Mouse (Mus musculus) cerebellum, adult 11-12 months (tissue): ENCODE measurements around the gene Pabpc4.
"Not testable (repeated sequence)": the region's sequence is repeated elsewhere in the genome, so short reads cannot be mapped to it uniquely, and the experiment has no call there.

ENCODE experiments used
- DNase-seq: peaks from one replicate; pipeline ENCODE4 v3.0.0; 2022

Pabpc4 gene

DNA sequence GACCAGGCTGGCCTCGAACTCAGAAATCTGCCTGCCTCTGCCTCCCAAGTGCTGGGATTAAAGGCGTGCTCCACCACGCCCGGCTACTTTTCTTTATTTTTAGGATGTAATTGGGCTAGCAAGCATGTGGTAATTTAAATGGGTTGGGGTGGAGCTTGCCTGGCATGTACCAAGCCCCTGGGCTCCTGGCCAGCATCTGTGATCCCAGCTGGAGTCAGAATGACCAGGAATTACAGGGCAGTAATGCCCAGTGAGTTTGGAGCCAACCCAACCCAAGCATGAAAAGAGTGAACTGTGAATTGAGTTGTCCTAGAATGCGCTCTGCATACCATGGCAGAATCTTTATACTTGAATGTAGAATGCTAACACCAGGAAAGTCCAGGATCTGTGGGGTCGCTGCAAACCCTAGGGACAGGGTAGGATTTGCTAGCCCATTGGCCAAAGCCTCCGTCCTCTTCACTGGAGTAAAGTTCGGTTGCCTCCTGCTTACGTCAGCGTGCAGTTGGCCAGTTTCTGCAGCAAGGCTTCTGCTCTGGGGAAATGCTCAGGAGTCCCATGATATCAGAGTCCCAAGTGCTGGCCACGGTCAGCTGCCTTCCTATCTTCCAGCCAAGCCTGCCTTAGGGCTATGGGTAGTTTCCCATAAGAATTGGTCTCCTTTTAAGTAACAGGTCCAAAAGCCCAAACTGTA, 37.0 kb downstream of the Pabpc4 start:
- DNase-seq = peak; percentile 50

DNA sequence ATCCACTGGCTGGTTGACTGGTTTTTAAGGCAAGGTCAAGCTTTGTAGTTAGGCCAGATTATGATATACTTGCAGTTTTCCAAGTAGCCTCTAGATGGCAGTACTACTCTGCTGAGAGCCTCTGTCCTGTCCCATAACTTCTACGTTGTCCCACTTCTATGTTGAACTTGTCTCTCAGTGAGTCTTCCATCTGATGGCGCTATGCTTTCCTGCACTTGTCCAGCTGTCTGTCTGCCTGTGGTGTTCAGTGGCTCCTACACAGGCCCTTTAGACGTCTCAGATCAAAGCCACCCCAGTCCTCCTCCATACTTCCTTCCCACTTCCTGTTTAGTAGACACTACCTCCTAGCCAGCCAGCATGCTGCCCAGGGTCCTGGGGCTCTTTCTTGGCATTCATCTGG, 43.6 kb downstream of the Pabpc4 start:
- DNase-seq = no peak

DNA sequence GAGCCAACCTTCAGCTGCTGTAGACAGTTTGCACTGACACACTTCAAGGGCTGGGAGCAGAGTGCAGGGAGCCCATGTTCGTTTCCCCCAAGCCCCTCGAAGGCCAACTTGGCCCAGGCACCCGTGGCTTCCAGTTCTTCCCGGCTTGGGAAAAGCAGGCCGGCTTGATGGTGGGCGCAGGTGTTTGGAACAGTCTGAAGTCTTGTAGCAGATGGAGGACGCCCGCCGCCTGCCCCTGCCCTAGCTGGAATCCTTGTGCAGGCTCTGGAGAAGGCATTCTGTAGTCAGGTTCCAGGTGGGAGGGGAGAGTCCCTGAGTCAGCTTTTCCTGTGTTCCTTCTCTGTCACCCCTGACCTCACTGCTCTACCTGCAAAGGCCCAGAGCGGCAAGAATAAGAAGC, 44.8 kb downstream of the Pabpc4 start:
- no peak for DNase-seq

DNA sequence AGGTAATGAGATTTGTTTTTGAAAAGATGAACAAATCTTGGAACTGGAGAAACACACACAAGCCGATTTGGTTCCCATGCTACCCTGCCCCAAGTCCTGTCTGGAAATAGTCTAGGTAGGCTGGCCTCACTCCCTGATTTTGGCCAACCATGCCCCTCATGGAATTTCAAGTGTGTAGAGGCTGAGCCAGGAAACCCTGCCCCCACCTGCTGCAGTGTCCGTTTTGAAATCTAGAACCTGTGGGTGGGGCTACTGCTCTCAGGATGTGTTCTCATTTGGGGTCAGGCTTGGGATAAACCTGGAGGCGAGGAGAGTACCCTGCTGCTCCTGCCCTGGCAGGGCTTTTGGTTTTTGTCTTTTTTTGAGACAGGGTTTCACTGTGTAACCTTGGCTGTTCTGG, 46.1 kb downstream of the Pabpc4 start:
- DNase-seq = no peak

DNA sequence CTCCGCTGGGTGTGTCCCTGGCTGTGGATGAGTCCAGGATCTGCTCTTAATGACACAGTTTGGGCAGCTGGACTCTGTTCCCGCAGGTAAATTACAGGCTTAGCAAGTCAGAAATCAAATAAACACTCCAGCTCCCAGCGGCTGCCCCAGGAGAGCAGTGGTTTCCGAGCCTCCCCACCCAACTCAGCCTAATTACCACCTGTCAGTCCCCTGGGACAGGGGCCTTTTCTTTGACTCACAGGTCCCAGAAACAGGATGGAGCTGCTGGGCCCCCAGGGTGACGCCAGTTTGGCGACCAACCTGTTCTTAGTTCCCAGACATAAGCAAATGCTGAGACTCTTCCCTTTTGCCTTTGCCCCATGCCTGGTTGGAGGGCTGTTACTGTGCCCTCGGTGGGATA, 49.7 kb downstream of the Pabpc4 start:
- no peak for DNase-seq

DNA sequence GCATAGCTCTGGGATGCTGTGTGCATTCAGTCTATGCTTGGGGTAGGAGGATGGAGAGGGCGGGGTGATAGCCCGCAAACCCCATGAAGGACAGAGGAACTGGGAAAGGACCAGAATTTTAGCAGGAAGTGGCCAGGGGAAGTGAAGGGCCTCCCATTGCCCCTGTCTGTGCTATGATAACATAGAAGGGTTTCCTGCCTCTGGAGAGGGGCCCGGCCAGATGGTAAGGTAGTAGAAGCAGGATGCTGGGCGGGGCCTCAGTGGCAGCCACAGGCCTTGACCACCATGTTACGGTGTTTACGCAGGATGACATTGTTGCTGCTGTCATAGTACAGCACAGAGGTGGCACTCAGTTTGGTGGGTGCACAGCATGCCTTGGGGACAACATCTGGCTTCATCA, 50.9 kb downstream of the Pabpc4 start:
- no peak for DNase-seq

DNA sequence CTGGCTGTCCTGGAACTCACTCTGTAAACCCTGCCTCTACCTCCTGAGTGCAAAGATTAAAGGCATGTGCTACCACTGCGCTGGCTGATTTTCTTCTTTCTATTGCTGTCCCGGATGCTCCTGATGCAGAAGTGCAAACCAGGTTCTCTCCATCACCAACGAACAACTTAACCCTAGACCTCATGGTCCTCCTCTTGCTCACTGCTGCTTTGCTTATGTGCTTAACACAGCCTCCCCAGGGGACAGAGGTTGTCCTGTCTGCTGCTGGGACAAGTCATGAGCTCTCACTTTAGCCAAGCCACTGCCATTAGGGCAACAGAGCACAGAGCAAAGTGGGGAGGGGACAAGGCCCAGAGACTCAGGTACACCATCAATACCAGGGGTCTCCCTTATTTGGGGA, 52.3 kb downstream of the Pabpc4 start:
- DNase-seq = no peak

DNA sequence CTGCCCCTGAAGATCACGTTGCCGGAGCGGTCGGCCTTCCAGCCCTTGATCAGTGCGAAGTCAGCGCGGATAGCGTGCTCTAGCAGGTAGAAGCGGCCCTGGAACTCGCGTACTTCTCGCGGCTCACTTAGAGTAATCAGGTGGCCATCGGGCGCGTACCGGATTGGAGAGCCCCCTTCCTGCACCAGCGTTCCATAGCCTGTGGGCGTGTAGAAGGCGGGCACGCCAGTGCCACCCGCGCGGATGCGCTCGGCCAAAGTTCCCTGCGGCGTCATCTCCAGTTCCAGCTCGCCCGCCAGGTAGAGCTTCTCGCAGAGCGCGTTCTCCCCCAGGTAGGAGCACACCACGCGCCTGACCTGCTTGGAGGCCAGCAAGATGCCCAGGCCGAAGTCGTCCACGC, 60.8 kb downstream of the Pabpc4 start:
- not testable (repeated sequence) for DNase-seq

DNA sequence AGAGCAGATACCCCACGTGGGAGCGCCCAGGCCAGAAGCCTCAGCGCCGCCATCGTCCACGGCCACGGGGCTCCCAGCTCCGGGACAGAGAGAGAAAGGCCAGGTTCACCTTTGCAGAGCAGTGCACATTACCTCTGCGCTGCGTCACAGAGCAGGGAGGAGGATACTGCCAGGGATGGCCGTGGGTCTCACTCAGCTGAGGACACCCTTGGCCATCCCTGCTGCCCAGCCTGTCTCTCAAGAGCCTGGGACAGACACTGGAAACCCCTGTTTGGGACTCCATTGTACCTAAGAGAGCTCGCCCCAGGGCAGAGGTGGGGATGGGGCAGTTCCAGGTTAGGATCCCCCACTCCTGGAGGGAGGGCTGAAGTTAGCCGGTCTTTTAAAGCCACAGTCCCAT, 61.4 kb downstream of the Pabpc4 start, which contains the start of gene Oxct2a:
Oxct2a (minus strand) TSS at position 101 of the 400 bp plus-strand sequence.
- no peak for DNase-seq

DNA sequence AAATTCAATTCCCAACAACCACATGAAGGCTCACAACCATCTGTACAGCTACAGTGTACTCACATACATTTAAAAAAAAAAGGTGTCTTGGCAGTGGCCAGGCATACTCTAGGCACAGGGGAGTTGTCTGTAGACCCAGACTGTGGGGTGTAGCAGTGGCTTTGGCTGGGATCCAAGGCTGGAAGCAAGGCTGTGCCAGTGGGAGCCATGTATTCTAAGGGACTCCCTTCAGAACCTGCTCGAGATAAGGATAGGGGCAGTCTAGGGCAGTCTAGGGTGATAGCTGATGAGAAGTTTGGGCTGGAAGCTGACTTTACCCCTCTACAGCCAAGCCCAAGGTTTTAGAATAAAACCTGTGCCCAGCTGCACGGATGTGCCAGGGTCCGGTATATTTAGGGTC, 63.9 kb downstream of the Pabpc4 start:
- no peak for DNase-seq

DNA sequence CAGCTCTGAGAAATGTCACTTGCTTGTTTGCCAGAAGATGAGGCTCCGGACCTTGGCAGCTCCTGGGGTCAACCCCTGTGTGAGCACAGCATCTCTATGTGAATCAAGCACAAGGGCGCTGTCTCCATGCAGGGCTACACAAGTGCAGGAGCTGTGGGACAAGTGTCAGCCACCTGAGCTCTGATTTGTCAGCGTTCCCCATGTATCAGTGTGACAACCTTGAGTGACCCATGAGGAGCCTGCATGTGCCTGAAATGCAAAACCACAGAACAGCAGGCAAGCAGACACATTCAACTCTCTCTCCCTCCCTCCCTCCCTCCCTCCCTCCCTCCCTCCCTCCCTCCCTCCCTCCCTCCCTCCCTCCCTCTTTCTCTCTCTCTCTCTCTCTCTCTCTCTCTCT, 65.5 kb downstream of the Pabpc4 start:
- no peak for DNase-seq

DNA sequence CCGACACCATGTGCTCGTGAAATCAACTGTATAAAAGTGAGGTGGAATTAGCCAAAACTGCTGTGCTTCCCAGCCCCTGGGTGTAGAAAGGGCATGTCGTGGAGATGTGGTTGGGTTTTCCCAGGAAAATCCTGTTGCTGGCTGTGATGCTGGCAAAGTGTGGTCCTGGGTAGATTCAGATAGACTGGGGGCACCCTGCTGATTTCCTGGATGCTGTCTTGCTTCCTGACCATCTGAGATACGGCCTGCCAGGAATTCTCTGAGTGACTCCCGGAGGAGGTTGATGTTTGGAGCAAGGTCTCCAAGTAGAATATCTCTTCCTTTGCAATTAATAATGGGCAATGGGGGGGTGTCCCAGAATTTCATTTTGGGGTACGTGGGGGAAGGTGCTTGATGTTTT, 66.8 kb downstream of the Pabpc4 start:
- DNase-seq = peak; percentile 36

DNA sequence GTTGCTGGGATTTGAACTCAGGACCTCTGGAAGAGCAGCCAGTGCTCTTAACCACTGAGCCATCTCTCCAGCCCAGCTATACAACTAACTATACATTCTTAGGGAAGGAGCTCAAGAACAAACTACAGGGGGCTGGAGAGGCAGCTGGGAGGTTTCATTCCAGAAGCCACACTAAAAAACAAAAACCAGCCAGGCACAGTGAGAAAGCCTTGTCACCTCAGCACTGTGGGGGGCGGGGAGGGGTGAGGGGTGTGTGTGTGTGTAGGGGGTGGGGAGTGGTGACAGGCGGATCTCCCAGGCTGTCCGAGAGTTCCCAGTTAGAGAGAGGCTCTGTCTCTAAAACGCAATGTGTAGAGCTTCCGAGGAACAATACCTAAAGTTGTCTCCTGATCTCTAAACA, 69.2 kb downstream of the Pabpc4 start:
- no peak for DNase-seq

DNA sequence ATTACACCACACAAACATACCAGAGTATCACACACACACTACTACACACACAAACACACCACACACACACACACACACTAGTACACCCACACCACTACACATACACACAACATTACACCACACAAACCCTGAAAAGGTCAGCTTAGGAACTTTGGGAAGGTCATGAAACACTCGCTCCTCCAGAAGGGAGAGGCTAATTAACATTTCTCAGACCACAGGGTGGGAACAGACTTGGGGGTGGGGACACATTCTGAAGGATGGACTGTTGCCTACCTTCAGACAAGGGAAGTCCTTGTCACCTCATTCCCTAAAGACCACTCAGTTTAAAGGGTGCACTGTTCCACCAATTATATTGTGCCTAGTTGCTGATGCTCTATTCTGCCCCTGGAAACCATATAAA, 69.8 kb downstream of the Pabpc4 start:
- not testable (repeated sequence) for DNase-seq

DNA sequence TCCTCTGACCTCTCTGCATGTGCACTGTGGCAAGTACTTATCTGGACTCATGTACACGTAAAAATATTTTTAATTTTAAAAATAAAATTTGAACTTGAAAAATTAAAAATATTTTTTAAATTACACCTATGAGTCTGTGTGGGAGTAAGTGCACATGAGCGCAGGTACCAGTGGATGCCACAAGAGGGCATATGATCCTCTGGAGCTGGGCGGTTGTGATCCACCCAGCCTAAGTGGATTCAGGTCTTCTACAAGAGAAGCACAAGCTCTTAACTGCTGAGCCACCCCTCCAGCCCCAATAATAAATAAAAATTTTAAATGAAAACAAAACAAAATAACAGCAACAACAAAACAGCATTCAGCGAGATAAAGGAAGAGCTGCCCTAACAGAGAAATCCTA, 71.0 kb downstream of the Pabpc4 start:
- DNase-seq = no peak

DNA sequence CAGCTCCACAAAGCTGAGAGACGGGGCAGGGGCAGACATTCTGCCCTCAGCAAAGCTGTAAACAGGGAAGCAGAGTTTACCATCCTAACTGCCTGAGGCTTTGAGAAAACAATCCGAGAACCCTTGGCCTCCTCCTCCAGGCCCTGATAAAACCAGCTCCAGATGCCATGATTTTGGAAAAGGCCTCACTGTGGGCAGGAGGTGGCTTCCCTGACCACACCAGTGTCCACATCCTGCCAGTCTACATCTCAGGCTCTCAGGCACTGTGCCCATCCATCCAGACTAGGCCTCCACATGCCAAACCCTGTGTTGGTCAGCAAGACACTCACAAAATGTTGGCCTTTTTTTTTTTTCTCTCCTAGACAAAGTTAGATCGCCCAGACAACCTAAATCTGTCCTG, 72.0 kb downstream of the Pabpc4 start:
- DNase-seq = no peak

DNA sequence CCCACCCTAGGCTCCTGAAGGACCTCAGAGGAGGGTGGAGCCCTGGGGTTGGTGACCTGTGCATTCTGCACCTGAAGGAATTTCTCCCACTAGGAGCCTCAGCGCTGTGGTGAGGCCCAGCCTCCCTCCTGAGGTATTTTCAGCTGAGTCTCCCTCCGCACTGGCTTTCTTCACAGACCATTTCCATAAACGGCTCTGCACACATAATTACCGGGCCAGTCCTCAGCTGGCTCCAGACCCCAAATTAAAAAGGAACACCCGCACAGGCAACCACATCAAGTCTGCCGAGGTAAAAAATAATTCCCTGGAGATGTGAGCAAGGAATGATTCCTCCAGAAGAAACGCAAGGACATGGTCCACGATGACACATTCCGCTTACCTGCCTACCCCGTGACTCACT, 73.1 kb downstream of the Pabpc4 start:
- not testable (repeated sequence) for DNase-seq

DNA sequence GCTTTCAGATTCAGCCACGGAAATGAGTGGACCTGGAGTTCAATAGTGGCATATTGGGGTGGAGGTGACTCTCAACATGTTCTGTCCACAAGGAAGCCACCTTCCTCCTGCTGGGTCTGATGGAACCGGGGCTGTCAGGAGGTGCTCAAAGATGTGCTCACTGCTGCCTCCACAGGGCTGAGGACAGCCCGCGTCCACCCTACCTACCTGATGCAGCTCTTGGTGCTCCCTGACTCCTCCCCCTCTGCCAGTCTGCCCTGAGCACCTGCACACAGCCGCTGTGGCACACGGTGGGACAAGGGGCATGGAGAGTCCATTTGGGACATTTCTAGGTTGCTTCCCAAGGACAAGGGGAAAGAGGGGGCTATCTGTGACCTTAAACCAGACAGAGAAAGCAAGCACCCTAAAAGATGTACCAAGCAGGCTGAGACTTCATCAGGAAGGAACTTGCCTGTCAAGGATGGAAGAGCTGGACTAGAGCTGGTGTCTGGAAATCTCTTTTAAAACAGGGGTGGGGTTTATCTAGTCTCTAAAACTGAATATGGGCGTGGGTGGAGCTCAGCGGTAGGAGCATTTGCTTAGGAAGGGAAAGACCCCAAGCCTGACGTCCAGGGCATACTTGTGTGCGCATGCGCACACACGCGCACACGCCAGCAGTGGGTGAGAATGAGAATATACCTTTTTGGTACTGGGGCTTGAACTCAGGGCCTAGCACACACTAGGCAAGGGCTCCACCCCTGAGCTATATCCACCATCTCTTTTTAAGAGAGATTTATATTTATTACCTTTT, 73.8 kb downstream of the Pabpc4 start:
- no peak for DNase-seq

DNA sequence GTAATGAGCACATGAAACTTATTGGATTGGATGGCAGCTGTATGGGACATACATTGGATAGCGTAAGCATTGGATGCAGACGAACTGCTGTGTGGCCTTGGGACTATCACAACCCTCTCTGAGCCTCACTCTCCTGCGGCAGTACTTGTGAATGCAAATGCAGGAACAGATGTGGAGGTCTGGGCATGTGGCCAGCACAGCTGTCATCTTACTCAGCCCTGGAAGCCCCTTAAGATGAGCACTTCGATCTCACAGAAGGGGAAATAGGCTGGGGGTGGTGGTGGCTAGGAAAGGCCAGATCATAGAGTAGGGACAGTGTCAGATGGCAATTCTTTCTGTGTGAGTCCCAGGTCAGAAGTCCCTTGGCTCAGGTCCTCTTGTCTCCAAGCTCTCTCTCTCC, 75.5 kb downstream of the Pabpc4 start:
- DNase-seq = no peak

DNA sequence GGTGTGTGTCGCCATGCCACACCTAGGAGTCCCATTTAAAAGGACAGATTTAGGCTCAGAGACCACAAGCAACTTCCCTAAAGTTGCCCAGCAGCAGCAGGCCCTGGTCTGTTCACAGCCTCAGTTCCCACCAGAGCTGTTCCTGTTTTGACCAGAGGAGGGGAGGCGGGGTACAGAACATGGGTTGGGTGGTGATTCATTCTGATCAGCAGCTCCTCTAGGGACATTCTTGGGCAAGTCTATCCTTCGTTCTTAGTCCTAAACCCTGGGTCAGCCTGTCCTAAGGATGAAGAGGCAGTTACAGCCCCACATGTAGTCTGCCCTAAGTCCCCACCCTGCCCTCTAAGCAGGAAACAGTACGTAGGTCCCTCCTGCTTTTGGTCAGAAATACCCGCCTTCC, 78.1 kb downstream of the Pabpc4 start:
- no peak for DNase-seq

DNA sequence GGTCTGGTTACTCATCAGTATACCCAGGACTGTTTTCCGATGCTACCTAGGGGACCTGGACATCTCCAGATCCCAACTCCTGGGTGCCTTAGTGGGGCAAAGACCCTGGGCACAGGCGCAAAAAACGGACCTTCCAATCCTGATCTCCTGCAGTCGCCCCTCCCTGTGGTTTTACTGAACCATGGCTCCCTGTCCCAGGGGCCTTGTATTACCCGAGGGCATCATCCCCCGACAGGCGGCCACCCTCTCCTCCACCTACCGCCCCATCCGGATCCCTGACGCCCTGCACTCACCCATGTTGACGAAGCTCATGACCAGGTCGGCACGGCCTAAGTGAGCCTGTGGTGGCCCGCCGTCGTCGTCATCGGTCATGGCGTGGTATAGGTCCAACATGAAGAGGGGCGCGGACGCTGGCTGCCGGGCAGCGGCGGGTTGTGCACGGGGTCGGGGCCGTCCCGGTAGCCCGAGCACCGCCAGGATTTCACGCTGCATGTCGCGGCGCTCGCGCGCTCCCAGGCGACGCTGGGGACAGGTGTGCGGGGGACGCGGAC, 80.0 kb downstream of the Pabpc4 start:
- DNase-seq = no peak

DNA sequence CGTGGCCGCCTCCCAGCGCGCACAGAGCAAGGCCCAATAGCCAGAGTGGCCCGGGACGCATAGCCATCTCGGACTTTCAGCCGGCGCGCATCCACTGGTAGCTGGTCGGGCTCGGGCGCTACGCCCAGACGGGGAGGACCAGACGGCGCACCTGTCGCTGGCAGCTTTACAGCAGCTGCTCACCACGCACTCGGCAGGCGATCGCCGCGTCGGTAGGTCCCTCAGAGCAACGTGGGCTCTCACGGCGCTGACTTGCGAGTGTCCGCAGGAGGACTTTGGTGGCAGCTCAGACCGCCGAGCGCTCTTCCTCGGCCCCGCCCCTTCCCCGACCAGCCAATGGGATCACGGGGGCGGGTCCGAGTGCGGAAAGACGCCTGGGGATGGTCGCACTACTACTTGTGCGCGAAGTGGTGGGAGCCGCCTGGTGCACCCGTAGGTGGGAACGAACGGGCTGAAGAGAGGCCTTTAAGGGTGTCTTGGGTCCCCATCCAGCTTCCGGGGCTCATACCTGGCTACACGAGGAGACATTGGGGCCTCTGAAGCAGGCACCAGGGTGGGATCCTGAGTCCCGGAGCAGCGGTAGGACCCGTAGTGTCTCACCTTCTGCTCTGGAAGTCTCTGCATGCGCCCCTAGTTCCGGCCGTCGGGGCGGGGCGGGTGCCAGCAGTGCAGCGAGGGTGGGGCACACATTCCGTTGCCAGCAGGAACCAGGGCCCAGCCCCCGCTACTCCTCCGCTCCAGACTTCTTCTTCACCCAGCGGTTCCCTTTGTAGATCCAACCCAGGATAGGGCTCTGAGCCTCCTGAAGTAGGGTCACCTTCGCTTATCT, 80.7 kb downstream of the Pabpc4 start, which contains the start of gene Bmp8a:
Bmp8a (minus strand) TSS at position 611 of the 829 bp plus-strand sequence.
- peak; percentile 19 for DNase-seq

DNA sequence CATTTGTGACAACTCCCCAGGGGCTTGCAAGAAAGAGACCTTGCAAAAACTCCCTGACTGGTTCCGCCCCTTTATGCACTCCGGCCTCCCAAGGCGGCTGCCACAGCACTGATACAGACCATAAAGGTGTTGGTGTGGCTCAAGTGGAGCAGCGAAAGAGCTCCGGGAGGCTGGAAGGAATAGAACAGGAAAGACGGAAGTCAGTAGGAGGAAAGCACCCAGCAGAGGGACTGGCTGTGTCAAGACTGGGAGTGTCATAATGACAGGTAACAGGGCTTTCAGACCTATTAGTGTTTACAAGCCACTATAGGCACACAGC, 81.3 kb downstream of the Pabpc4 start:
- no peak for DNase-seq
